Mouse (Mus musculus): ENCODE data around the gene Wnt3.
A peak's percentile ranks its signal among the peaks of the same experiment; 100 is the strongest.

DNA sequence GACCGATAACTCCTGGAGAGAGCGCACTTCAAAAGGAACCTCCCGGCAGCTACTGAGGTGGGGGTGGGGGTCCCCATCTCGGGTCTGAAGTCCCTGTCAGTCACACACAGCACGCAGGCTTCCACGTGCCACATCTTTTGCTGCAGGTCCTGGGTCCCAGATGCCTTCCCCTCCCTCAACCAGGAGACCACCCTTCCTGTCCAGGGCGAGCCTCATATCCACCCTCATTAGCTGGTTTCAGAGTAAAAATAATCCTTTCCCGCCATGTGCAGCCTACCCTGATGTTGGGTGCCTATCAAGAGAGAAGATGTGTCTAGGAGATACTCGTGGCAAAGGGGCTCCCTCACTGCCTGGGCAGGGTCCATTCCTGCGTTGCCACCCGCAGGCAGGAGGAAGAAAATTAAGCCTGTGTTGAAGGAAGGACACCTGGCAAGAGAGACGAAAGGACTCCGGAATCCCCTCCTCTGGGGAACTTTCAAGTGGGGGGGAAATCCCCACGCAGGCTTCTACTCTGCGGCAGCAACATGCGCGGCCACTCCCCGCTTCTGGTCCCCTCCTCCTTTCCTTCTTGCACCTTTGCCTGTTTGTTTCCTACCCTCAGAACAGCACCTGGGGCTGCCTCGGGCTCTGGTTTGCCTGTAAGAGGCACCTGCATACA lies 2.7 kb upstream of the Wnt3 start:
- no peak for TF ChIP-seq GATA1 (IDR thresholded peaks at IDR 0.05; ENCODE audit: borderline replicate concordance, low read length)
- 0 out of 2 replicates have a peak, but pooled peaks have one; percentile 13 for TF ChIP-seq FLI1 (IDR thresholded peaks at IDR 0.05; ENCODE audit: low read length)

Measured in megakaryocyte, embryonic 14.5 days (primary cell).